In genomic region chr4:22208531-22208930, GRCm38 (mm10) we compare ENCODE assay signal across 24 mouse cellular contexts.
DNase-seq lines count a peak whose midpoint lies in the region; ATAC-seq and TF ChIP-seq lines count a peak whose summit lies in the region.
"Had no signal": no experiment of that assay in that cellular context is flagged by ENCODE, and none has a peak within 500 bp of the region (broad histone marks: within the 10 kb centered on the region; RNA-seq: fewer than 3 reads in every experiment).

No protein-coding gene starts in this region.

- 53% methylated on average over 5 of the region's 5 CpGs for WGBS in limb, embryonic 13.5 days
- 86% methylated on average over 5 of the region's 5 CpGs for WGBS in limb, embryonic 10.5 days
- WGBS in limb, embryonic 14.5 days, result 48% methylated on average over 5 of the region's 5 CpGs

- H3K4me1 ChIP-seq in limb, embryonic 13.5 days, result peaks cover 9% of the 10 kb centered on the region; the same call in 1 of the 2 replicates
- no peaks in the 10 kb centered on the region for H3K4me1 ChIP-seq in limb, embryonic 10.5 days
- no peaks in the 10 kb centered on the region for H3K4me1 ChIP-seq in limb, embryonic 14.5 days (ENCODE audit: control insufficient read depth, insufficient read depth, low read length)
- H3K4me1 ChIP-seq: embryonic facial prominence, embryonic 13.5 days; embryonic facial prominence, embryonic 15.5 days; forebrain, embryonic 12.5 days had no signal

- ATAC-seq in limb, embryonic 13.5 days (ENCODE audit: low FRiP score, low read depth), result peak; percentile 40; the same call in 1 of the 2 replicates
- ATAC-seq in limb, embryonic 14.5 days (ENCODE audit: low FRiP score, low read depth), result no peak
- ATAC-seq: forebrain, embryonic 14.5 days; forebrain, embryonic 16.5 days had no signal

- H3K9ac ChIP-seq in limb, embryonic 13.5 days, result no peak overlapping the region
- no peak overlapping the region for H3K9ac ChIP-seq in limb, embryonic 14.5 days (ENCODE audit: low read depth, low read length, severe bottlenecking)
- H3K9ac ChIP-seq: embryonic facial prominence, embryonic 13.5 days; embryonic facial prominence, embryonic 15.5 days; forebrain, embryonic 12.5 days had no signal

- DNase-seq in limb, embryonic 10.5 days (ENCODE audit: low spot score), result no peak
- DNase-seq in 3T3-L1 (ENCODE audit: low read depth, low spot score), result peak; percentile 23
- peak; percentile 57 for DNase-seq in NIH3T3 (ENCODE audit: low read depth)
- DNase-seq in limb, embryonic 14.5 days (ENCODE audit: low spot score), result peak; percentile 53
- no peak for DNase-seq in right cerebral cortex, postnatal 4 days
- no peak for DNase-seq in heart, adult 8-10 months (ENCODE audit: low spot score)
- DNase-seq in lung, postnatal 14 days, result no peak
- DNase-seq: adrenal gland, adult 2 months; adrenal gland, postnatal 10 days; adrenal gland, postnatal 25 days; cerebellum, adult 11 months; cerebellum, adult 18-20 months; cerebellum, adult 8-10 months; cerebellum, adult 9-11 months; cerebellum, postnatal 14 days; cerebellum, postnatal 36 days; embryo, embryonic 11 days had no signal

- no peak overlapping the region for H3K4me3 ChIP-seq in limb, embryonic 13.5 days
- H3K4me3 ChIP-seq in limb, embryonic 10.5 days, result no peak overlapping the region
- no peak overlapping the region for H3K4me3 ChIP-seq in limb, embryonic 14.5 days (replicated peaks; ENCODE audit: low read length)
- H3K4me3 ChIP-seq: embryonic facial prominence, embryonic 13.5 days; embryonic facial prominence, embryonic 15.5 days; erythroblast, embryonic 14.5 days; forebrain, embryonic 12.5 days had no signal

- no peaks in the 10 kb centered on the region for H3K36me3 ChIP-seq in limb, embryonic 13.5 days
- H3K36me3 ChIP-seq in limb, embryonic 10.5 days, result no peaks in the 10 kb centered on the region
- no peaks in the 10 kb centered on the region for H3K36me3 ChIP-seq in limb, embryonic 14.5 days (ENCODE audit: control insufficient read depth, insufficient read depth, low read length)
- H3K36me3 ChIP-seq: embryonic facial prominence, embryonic 13.5 days; embryonic facial prominence, embryonic 15.5 days; forebrain, embryonic 12.5 days had no signal

- no peak for TF ChIP-seq POLR2A in limb, embryonic 14.5 days (IDR thresholded peaks at IDR 0.05; ENCODE audit: borderline replicate concordance, extremely low read depth, insufficient read depth, insufficient read length)

- H3K27ac ChIP-seq in limb, embryonic 13.5 days, result no peak overlapping the region
- H3K27ac ChIP-seq in limb, embryonic 10.5 days, result no peak overlapping the region
- no peak overlapping the region for H3K27ac ChIP-seq in limb, embryonic 14.5 days (replicated peaks; ENCODE audit: low read depth, low read length)
- H3K27ac ChIP-seq: embryonic facial prominence, embryonic 13.5 days; embryonic facial prominence, embryonic 15.5 days; forebrain, embryonic 12.5 days had no signal

- H3K4me2 ChIP-seq in limb, embryonic 13.5 days (replicated peaks), result no peak overlapping the region
- H3K4me2 ChIP-seq in limb, embryonic 14.5 days (replicated peaks; ENCODE audit: low read depth, low read length, severe bottlenecking), result no peak overlapping the region
- H3K4me2 ChIP-seq: embryonic facial prominence, embryonic 13.5 days; embryonic facial prominence, embryonic 15.5 days; forebrain, embryonic 12.5 days had no signal

- H3K9me3 ChIP-seq in limb, embryonic 13.5 days, result no peaks in the 10 kb centered on the region
- H3K9me3 ChIP-seq in limb, embryonic 10.5 days (replicated peaks), result no peaks in the 10 kb centered on the region
- no peaks in the 10 kb centered on the region for H3K9me3 ChIP-seq in limb, embryonic 14.5 days (ENCODE audit: control insufficient read depth, low read length)
- H3K9me3 ChIP-seq: embryonic facial prominence, embryonic 13.5 days; embryonic facial prominence, embryonic 15.5 days; forebrain, embryonic 12.5 days had no signal

- no peaks in the 10 kb centered on the region for H3K27me3 ChIP-seq in limb, embryonic 13.5 days
- H3K27me3 ChIP-seq in limb, embryonic 10.5 days (ENCODE audit: low read depth, poor library complexity, severe bottlenecking), result no peaks in the 10 kb centered on the region
- no peaks in the 10 kb centered on the region for H3K27me3 ChIP-seq in limb, embryonic 14.5 days (ENCODE audit: control insufficient read depth, insufficient read depth, low read length)
- H3K27me3 ChIP-seq: embryonic facial prominence, embryonic 13.5 days; embryonic facial prominence, embryonic 15.5 days; forebrain, embryonic 12.5 days had no signal

Comparison
In these comparisons a context has a peak if more than half of its experiments do, and no peak if none do; other contexts are left out.
1. DNase-seq: peak in 3T3-L1 (single experiment), NIH3T3 (single experiment) and limb, embryonic 14.5 days (single experiment); none in limb, embryonic 10.5 days (single experiment), right cerebral cortex, postnatal 4 days (single experiment), heart, adult 8-10 months (single experiment) and lung, postnatal 14 days (single experiment).